Mouse (Mus musculus) C2C12 (cell line): ENCODE data around the gene Olfr170. TPM values are rescaled to one million over a fixed set of nuclear protein-coding genes. Genes with fewer than 3 reads are reported as not detected.
"Not testable (repeated sequence)": the region's sequence is repeated elsewhere in the genome, so short reads cannot be mapped to it uniquely, and the experiment has no call there.

ENCODE experiments used
- H3K27me3 ChIP-seq: one replicate; pipeline ENCODE4 v1.6.1; 2011; ENCODE audit not compliant: control insufficient read depth, insufficient read depth, insufficient read length
- H3K36me3 ChIP-seq: one replicate; pipeline ENCODE4 v1.6.1; 2011; ENCODE audit not compliant: control insufficient read depth, insufficient read depth
- H3K4me3 ChIP-seq: one replicate; pipeline ENCODE4 v1.5.1; 2011; ENCODE audit warnings: mild to moderate bottlenecking, control low read depth; ENCODE audit not compliant: poor library complexity, insufficient read depth, severe bottlenecking
- H3K79me2 ChIP-seq: one replicate; pipeline ENCODE4 v1.6.1; 2011; ENCODE audit not compliant: control insufficient read depth, insufficient read depth
- H3K79me3 ChIP-seq: one replicate; pipeline ENCODE4 v1.6.1; 2011; ENCODE audit warnings: low read depth, control low read depth
- H3ac ChIP-seq: one replicate; pipeline ENCODE3; 2011; ENCODE audit warnings: low read depth; ENCODE audit not compliant: control insufficient read depth, insufficient read length
- CEBPB ChIP-seq: IDR thresholded peaks from one replicate; pipeline ENCODE4 v1.6.1; 2011; ENCODE audit warnings: low read depth, mild to moderate bottlenecking, control low read depth, moderate library complexity
- CTCF ChIP-seq: IDR thresholded peaks from one replicate; pipeline ENCODE4 v1.5.1; 2011; ENCODE audit not compliant: control insufficient read depth, insufficient read depth, insufficient read length
- FOSL1 ChIP-seq: IDR thresholded peaks from one replicate; pipeline ENCODE4 v1.8.0; 2011; ENCODE audit warnings: mild to moderate bottlenecking, low read length; ENCODE audit not compliant: poor library complexity, insufficient read depth, severe bottlenecking
- MAX ChIP-seq: IDR thresholded peaks from one replicate; pipeline ENCODE4 v1.6.1; 2011; ENCODE audit warnings: mild to moderate bottlenecking, control low read depth
- MYOD1 ChIP-seq: IDR thresholded peaks from one replicate; pipeline ENCODE4 v1.6.1; 2011; ENCODE audit warnings: low read depth; ENCODE audit not compliant: control insufficient read depth, insufficient read length
- MYOG ChIP-seq: IDR thresholded peaks from one replicate; pipeline ENCODE4 v1.6.1; 2011; ENCODE audit not compliant: control insufficient read depth, insufficient read length; ENCODE audit errors: extremely low read depth
- USF1 ChIP-seq: IDR thresholded peaks from one replicate; pipeline ENCODE4 v1.6.1; 2011; ENCODE audit warnings: low read depth, mild to moderate bottlenecking, control low read depth, moderate library complexity
- long read RNA-seq, 2 experiments: library from polyadenylated mRNA; unstranded; transcript quantifications; one replicate each; pipeline ENCODE4 v2.0.0; 2019 to 2020
- polyA plus RNA-seq: library from polyadenylated mRNA; unstranded; fragments of >200 nt; fragmentation: generic; extraction: Trizol; gene quantifications from one replicate; pipeline ENCODE4 v1.2.1, GENCODE M21; 2012; ENCODE audit warnings: missing spikeins

Gene Olfr170
- not detected for polyA plus RNA-seq
- long read RNA-seq, experiment 1: 0 reads
- long read RNA-seq, experiment 2: 0 reads

DNA sequence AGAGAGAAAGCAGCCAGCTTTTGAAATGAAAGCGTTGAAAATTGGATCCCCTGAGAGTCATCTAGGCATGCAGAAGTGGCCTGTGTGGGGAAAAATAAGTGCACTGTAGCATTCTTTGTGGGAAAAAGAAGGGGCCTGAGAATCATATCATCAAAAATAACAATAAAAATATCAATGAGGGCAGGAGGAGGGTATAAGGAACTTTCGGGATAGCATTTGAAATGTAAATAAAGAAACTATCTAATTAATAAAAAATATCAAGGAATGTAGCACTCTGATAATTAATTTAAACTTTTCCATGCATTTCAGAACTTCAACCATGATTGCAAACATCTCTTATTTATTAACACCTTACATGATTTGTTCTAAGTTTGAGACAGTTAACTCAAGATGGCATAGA, at the start of gene Olfr170:
Olfr170 (minus strand) TSS at position 101 of the 400 bp plus-strand sequence.
- H3K4me3 ChIP-seq, H3K79me2 ChIP-seq, H3K36me3 ChIP-seq, H3ac ChIP-seq, H3K27me3 ChIP-seq, H3K79me3 ChIP-seq: not testable (repeated sequence)

DNA sequence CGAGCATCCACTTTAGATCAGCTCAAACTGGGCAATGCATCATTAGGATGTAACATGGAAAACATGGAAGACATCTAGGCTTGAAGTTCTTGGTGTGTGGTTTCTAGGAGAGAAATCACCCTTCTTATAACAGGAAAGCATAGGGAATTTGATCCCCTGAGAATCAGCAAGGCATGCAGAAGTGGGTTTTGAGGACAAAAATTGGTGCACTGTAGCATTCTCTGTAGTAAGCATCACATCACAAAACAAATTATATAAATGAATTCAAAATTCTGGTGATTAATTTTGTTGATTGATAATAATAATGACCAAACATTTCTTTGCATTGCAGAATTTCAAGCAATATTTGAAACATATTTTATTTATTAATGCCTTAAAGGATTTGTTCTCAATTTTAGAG, 18.1 kb upstream of the Olfr170 start, which contains the start of gene Olfr171:
Olfr171 (minus strand) TSS at position 101 of the 400 bp plus-strand sequence.
- Histone ChIP-seq H3K4me3 (no peak within 1 kb of the TSS), H3K36me3 (no peaks in the 10 kb centered on the region)

DNA sequence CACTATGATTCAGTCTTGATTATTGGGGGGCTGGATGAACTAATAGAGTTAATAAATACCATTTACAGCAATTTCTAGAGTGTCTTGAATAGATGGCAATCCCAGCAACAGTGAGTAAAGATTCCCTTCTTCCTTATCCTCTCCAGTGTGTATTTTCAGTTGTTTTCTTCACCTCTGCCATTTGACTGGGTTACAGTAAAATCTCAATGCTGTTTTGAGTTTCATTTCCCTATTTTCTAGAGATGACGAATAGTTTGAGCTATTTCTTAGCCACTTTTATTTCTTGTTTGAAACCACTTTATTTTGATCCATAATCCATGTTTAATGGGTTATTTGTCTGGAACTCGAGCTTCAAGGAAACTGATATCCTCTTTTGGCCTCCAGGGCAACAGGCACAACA, 8.5 kb downstream of the Olfr170 start:
- no peaks in the 10 kb centered on the region for H3K27me3 ChIP-seq
- no peak for TF ChIP-seq CTCF
- no peak for TF ChIP-seq MYOG
- TF ChIP-seq MAX: no peak
- TF ChIP-seq MYOD1: no peak
- TF ChIP-seq CEBPB: no peak
- TF ChIP-seq USF1: no peak
- no peak for TF ChIP-seq FOSL1
- H3K4me3 ChIP-seq: no peak overlapping the region
- no peak overlapping the region for H3ac ChIP-seq
- no peaks in the 10 kb centered on the region for H3K79me2 ChIP-seq
- H3K36me3 ChIP-seq: no peaks in the 10 kb centered on the region
- no peaks in the 10 kb centered on the region for H3K79me3 ChIP-seq

More for the DNA sequence above, 18.1 kb upstream of the Olfr170 start, which contains the start of gene Olfr171:
- Histone ChIP-seq H3K79me3 (no peaks in the 10 kb centered on the region), H3K27me3 (no peaks in the 10 kb centered on the region), H3ac (no peak within 1 kb of the TSS), H3K79me2 (no peaks in the 10 kb centered on the region)
- TF ChIP-seq USF1: no peak
- TF ChIP-seq MAX: no peak
- no peak for TF ChIP-seq MYOD1
- TF ChIP-seq CEBPB: no peak
- TF ChIP-seq CTCF: no peak
- TF ChIP-seq MYOG: no peak
- no peak for TF ChIP-seq FOSL1

DNA sequence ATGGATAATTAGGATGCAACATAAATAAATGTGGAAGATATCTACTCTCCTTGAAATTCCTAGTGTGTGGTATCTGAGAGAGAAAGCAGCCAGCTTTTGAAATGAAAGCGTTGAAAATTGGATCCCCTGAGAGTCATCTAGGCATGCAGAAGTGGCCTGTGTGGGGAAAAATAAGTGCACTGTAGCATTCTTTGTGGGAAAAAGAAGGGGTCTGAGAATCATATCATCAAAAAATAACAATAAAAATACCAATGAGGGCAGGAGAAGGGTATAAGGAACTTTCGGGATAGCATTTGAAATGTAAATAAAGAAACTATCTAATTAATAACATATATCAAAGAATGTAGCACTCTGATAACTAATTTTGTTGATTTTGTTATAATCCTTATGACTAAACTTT, 40.0 kb downstream of the Olfr170 start, which contains the start of gene Olfr169:
Olfr169 (minus strand) TSS at position 101 of the 400 bp plus-strand sequence.
- not testable (repeated sequence) for H3ac ChIP-seq, H3K4me3 ChIP-seq, H3K79me2 ChIP-seq, H3K36me3 ChIP-seq, H3K79me3 ChIP-seq, H3K27me3 ChIP-seq

Other genes starting within 250 kb of the Olfr170 start
- gene Olfr165, start 188.7 kb downstream of the Olfr170 start, polyA plus RNA-seq: not detected
- gene Olfr166, start 128.2 kb downstream of the Olfr170 start, polyA plus RNA-seq: not detected
- gene Olfr167, start 89.6 kb downstream of the Olfr170 start, polyA plus RNA-seq: not detected
- not detected for gene Olfr168, start 76.3 kb downstream of the Olfr170 start, polyA plus RNA-seq
- not detected for gene Olfr169, start 40.1 kb downstream of the Olfr170 start, polyA plus RNA-seq
- gene Olfr171, start 18.0 kb upstream of the Olfr170 start, polyA plus RNA-seq: not detected
- not detected for gene Lamp3, start 94.5 kb upstream of the Olfr170 start, polyA plus RNA-seq
- gene B3gnt5, start 148.3 kb upstream of the Olfr170 start, polyA plus RNA-seq: 0.30 TPM